Mouse (Mus musculus) kidney, embryonic 14.5 days (tissue): ENCODE results near the gene Lcmt1. TPM values are rescaled to one million over a fixed set of nuclear protein-coding genes. Genes with fewer than 3 reads are reported as not detected.

Experiments used
- ATAC-seq: fragments of 200-750 bp; cut with Nextera tagmentation; 2 replicates; pipeline ENCODE4 v1.8.0; 2017; ENCODE audit warnings: moderate number of reproducible peaks, mild to moderate bottlenecking, moderate TSS enrichment, moderate library complexity; ENCODE audit not compliant: low FRiP score, low TSS enrichment
- H3K27ac ChIP-seq: fragments of 300-500 bp; sonication (generic); 2 replicates; pipeline ENCODE4 v1.5.1; 2014; ENCODE audit warnings: low read depth, mild to moderate bottlenecking, low read length, moderate library complexity, mixed read lengths
- H3K27me3 ChIP-seq: fragments of 300-500 bp; sonication (generic); 2 replicates; pipeline ENCODE4 v1.6.1; 2014; ENCODE audit warnings: mild to moderate bottlenecking, low read length; ENCODE audit not compliant: control insufficient read depth, insufficient read depth
- H3K36me3 ChIP-seq: fragments of 300-500 bp; sonication (generic); 2 replicates; pipeline ENCODE4 v1.6.1; 2014; ENCODE audit warnings: low read length, mixed read lengths; ENCODE audit not compliant: control insufficient read depth, insufficient read depth
- H3K4me1 ChIP-seq: fragments of 300-500 bp; sonication (generic); 2 replicates; pipeline ENCODE4 v1.6.1; 2014; ENCODE audit warnings: low read length, mixed read lengths; ENCODE audit not compliant: control insufficient read depth, insufficient read depth
- H3K4me2 ChIP-seq: fragments of 300-500 bp; sonication (generic); replicated peaks from 2 replicates; pipeline ENCODE4 v1.6.1; 2014; ENCODE audit warnings: low read depth, mild to moderate bottlenecking, low read length
- H3K4me3 ChIP-seq: fragments of 300-500 bp; sonication (generic); 2 replicates; pipeline ENCODE4 v1.5.1; 2014; ENCODE audit warnings: mild to moderate bottlenecking, low read length
- H3K9ac ChIP-seq: fragments of 300-500 bp; sonication (generic); 2 replicates; pipeline ENCODE4 v1.6.1; 2014; ENCODE audit warnings: low read depth, mild to moderate bottlenecking, low read length, moderate library complexity
- H3K9me3 ChIP-seq: fragments of 300-500 bp; sonication (generic); 2 replicates; pipeline ENCODE4 v1.6.1; 2016; ENCODE audit warnings: low read length; ENCODE audit not compliant: control insufficient read depth
- WGBS: fragments of 180-500 bp; shearing (Covaris S2); extraction: QIAGEN DNeasy Blood & Tissue Kit; methylation state at CpG from one replicate; pipeline ENCODE4 v1.1.7; 2014; 5-methylcytosine and 5-hydroxymethylcytosine counted together
- polyA plus RNA-seq: library from polyadenylated mRNA; unstranded; fragments of >200 nt; fragmentation: Nextera tagmentation; extraction: Ambion mirVana; gene quantifications from 2 replicates; pipeline ENCODE4 v1.2.1, GENCODE M21; 2014

The Lcmt1 gene
- polyA plus RNA-seq, 1 experiment from 2014 or later = 61.3 TPM

DNA sequence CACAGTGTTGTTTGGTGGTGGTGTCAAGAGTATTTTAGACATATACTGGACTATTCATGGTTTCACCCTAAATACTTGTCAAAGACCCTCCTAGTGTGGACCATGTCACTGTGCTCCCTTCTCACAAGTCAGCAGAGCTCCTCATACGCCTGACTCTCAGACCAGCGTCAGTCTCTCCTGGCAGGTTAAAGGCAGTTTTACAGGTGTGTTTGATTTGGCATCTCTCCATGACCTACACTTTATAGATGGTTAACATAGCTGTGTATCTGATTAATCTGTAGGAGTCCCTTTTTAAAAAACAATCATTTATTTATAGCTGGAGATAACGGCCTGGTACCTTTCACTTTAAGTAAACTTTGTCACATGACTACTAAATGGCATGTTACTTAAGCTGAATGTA is 52.4 kb downstream of the Lcmt1 start:
- H3K9ac ChIP-seq = no peak overlapping the region
- no peak overlapping the region for H3K4me2 ChIP-seq
- H3K27me3 ChIP-seq = no peaks in the 10 kb centered on the region
- no peak overlapping the region for H3K27ac ChIP-seq
- 80% methylated on average over 3 of the region's 3 CpGs for WGBS
- no peak for ATAC-seq
- H3K4me1 ChIP-seq = no peaks in the 10 kb centered on the region
- H3K9me3 ChIP-seq = no peaks in the 10 kb centered on the region
- H3K36me3 ChIP-seq = peaks cover 31% of the 10 kb centered on the region
- H3K4me3 ChIP-seq = no peak overlapping the region

DNA sequence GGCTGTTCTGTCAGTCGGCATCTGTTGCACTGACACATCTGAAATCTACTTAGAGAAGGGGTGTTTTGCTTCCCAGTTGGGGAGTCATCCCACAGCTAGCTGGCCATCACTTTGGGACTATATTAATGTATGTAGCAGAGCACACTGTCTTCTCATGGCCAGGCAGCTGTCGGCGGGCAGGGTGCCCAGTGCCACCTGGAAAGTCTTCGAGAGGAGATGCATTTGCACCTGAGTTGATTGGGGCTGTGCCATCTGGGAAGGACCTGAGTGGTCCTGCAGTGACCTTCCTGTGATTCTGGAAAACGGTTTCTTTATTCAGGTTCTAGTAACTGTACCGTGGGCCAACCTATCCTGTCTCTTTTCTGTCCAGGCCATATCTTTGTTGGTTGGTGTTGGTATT is 54.7 kb downstream of the Lcmt1 start:
- Histone ChIP-seq H3K27ac (no peak overlapping the region), H3K4me2 (no peak overlapping the region), H3K9me3 (no peaks in the 10 kb centered on the region), H3K4me1 (no peaks in the 10 kb centered on the region), H3K9ac (no peak overlapping the region), H3K27me3 (no peaks in the 10 kb centered on the region), H3K36me3 (peaks cover 36% of the 10 kb centered on the region), H3K4me3 (no peak overlapping the region)
- WGBS = 95% methylated on average over 6 of the region's 6 CpGs
- no peak for ATAC-seq

DNA sequence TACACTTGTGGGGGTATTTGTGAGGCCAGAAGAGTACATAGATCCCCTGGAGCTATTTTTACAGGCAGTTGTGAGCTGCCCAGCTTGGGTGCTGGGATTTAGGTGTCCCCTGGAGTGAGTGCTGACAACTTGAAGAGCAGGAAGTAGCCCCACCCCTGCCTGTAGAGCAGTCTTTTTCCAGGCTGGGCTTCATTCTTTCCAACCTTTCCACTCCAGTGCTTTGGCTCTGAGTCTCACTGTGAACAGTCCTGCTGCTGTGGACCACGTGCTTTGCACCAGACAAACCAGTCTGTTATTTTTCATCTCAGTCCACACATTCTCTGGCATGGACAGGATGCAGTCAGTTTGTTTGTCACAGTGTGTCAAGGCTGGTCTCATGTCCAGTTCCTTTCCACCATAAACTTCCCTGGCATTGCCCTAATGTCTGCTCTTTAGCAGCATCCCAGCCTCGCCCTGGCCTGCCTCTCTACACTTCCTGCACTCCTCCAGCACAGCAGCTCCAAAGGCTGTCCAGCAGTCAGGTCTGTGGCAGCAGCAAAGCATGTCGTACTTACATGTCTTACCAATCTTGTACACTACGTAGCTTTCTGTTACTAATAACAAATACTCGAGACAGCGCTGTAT is 55.7 kb downstream of the Lcmt1 start:
- Histone ChIP-seq H3K4me1 (no peaks in the 10 kb centered on the region), H3K27me3 (no peaks in the 10 kb centered on the region), H3K4me3 (no peak overlapping the region), H3K4me2 (no peak overlapping the region), H3K9me3 (no peaks in the 10 kb centered on the region), H3K36me3 (peaks cover 36% of the 10 kb centered on the region), H3K9ac (no peak overlapping the region), H3K27ac (no peak overlapping the region)
- 87% methylated on average over 6 of the region's 6 CpGs for WGBS
- ATAC-seq = no peak

DNA sequence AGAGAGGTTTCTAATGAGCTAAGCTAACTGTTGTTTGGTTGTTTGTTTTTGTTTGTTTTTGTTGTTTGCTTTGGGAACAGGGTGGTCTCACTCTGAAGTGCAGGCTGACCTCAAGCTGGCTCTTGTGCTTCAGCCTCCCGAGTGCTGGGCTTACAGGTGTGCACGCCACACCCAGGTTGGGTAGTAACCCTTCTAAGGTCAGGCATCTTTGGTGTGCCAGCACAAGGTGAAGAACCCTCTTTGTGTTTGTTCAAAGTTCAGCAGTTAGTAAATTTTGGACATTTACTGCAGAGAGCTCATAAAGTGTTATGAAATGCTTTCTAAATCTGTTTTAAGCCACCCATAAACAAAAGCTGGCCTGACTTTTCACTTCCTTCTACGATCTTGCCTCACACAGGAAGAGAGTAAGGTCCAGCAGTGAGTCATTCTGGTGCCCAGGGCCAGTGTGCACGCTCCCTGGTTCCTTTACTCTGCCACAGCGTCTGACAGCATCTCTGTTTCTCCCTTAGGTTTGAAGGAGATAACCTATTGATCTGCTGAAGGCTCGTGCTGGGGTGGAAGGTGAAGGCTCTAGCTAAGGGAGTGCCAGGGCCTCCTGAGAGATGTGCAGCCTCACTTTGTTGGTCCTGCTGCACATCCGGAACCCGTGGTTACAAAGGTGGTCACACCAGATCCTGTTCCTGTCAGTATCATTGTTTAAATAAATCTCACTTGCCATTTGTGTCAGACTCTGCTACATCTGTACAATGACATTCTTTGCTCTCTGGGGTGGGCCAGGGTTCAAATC is 60.2 kb downstream of the Lcmt1 start:
- no peak for ATAC-seq
- H3K36me3 ChIP-seq = peaks cover 18% of the 10 kb centered on the region; the same call in 1 of the 2 replicates
- 80% methylated on average over 8 of the region's 8 CpGs for WGBS

DNA sequence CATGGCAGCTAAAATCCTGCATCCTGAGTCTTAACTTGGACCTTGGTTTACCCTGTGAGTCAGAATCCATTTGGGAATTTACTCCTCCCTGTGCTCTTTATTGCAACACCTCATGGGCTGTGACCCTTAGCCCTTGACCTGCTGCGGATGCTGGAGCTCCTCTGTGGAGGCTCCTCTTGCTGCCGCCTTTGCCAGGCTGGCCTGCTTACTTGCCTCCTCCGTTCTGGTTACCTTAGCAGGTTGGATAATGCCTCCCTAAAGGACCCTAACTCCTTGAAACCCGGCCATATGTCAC is 60.8 kb downstream of the Lcmt1 start:
- H3K9me3 ChIP-seq = 0 out of 2 replicates have a peak, but pooled peaks cover 3% of the 10 kb centered on the region
- 56% methylated on average over 4 of the region's 4 CpGs for WGBS
- H3K4me2 ChIP-seq = no peak overlapping the region
- H3K27ac ChIP-seq = no peak overlapping the region
- H3K27me3 ChIP-seq = no peaks in the 10 kb centered on the region
- no peak overlapping the region for H3K4me3 ChIP-seq
- no peaks in the 10 kb centered on the region for H3K4me1 ChIP-seq
- H3K36me3 ChIP-seq = peaks cover 18% of the 10 kb centered on the region; the same call in 1 of the 2 replicates
- ATAC-seq = no peak
- no peak overlapping the region for H3K9ac ChIP-seq

More for the DNA sequence above, 60.2 kb downstream of the Lcmt1 start:
- Histone ChIP-seq H3K27me3 (no peaks in the 10 kb centered on the region), H3K4me2 (no peak overlapping the region), H3K4me1 (no peaks in the 10 kb centered on the region), H3K4me3 (no peak overlapping the region), H3K9me3 (0 out of 2 replicates have a peak, but pooled peaks cover 3% of the 10 kb centered on the region), H3K27ac (no peak overlapping the region), H3K9ac (no peak overlapping the region)

DNA sequence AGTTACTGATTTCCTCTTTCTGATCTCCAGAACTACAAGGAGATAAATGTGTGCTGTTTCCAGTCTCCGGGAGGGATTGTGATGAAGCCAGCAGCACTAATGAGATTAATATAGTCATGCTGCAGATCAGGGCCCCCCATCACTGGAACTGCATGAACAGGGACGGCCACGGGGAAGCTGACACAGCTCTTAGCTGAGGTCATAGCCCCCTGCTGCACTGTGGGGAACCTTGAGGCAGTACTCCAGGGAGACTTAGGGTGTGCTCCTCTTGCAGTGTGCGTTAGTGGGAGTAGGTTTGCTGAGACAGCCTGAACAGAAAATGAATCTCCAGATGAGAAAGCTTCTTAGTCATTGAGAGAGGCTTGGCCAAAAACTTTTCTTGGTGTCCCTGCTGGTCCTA is 61.6 kb downstream of the Lcmt1 start:
- ATAC-seq = no peak
- Histone ChIP-seq H3K27me3 (no peaks in the 10 kb centered on the region), H3K36me3 (peaks cover 18% of the 10 kb centered on the region; the same call in 1 of the 2 replicates), H3K9ac (no peak overlapping the region), H3K27ac (no peak overlapping the region), H3K9me3 (0 out of 2 replicates have a peak, but pooled peaks cover 3% of the 10 kb centered on the region), H3K4me1 (no peaks in the 10 kb centered on the region), H3K4me3 (no peak overlapping the region), H3K4me2 (no peak overlapping the region)
- WGBS = 75% methylated on average over 4 of the region's 4 CpGs

DNA sequence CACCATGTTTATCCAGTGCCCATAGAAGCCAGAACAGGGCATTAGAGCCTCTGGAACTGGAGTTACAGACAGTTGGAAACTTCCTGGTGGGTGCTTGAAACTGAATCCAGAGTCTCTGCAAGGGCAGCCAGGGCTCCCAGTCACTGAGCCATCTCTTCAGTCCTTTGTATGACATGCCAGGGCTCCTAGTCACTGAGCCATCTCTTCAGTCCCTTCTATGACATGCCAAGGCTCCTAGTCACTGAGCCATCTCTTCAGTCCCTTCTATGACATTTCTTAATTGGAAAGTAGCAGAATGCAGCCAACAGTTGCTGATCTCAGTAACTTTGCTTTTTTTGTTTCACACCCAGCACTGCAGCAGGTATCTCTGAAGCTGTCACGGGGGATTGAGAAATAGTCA is 72.5 kb downstream of the Lcmt1 start:
- Histone ChIP-seq H3K9ac (no peak overlapping the region), H3K9me3 (no peaks in the 10 kb centered on the region), H3K36me3 (no peaks in the 10 kb centered on the region), H3K4me1 (no peaks in the 10 kb centered on the region), H3K27ac (no peak overlapping the region), H3K27me3 (no peaks in the 10 kb centered on the region), H3K4me2 (no peak overlapping the region), H3K4me3 (no peak overlapping the region)
- no peak for ATAC-seq
- 80% methylated on average over 1 of the region's 1 CpGs for WGBS

DNA sequence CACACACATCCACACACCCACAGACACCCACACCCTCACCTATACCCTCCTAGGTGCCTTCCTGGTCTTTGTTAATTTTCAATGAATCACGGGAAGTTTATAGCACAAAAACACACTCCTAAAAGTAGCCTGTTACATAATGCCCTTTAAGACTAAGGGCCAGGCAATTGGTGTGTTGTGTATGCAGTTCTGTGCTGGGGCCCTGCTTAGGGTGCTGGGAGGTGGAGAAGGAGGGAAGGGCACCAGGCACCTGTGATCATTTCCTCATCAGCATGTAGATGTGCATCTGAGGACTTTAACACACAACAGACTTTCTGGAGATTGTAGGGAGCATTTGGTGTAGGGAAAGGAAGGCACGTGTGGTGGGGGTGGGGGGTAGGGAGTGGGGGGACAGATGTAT is 79.2 kb downstream of the Lcmt1 start:
- Histone ChIP-seq H3K4me3 (no peak overlapping the region), H3K4me2 (no peak overlapping the region), H3K9me3 (no peaks in the 10 kb centered on the region), H3K4me1 (no peaks in the 10 kb centered on the region), H3K36me3 (no peaks in the 10 kb centered on the region), H3K27ac (no peak overlapping the region), H3K9ac (no peak overlapping the region), H3K27me3 (no peaks in the 10 kb centered on the region)
- no peak for ATAC-seq
- 91% methylated on average over 2 of the region's 2 CpGs for WGBS

DNA sequence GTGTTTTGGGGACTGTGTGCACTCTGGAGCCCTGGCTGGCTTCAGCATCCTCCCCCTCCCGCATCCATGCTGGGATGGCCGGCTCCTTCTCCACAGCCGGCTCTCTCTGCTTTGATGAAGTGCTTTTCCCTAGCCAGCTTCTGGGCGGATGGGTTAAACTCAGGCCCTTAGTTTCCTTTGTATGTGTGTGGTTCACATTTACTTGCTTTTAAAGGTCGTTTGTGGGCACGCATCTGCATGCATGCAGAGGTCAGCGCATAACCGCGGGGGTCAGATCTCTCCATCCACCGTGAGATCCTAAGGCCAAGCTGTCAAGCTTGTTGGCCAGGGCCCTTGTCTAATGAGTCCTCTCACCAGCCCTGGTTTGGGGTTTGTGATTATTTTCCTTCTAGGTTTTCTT is 80.1 kb downstream of the Lcmt1 start:
- Histone ChIP-seq H3K9ac (no peak overlapping the region), H3K9me3 (no peaks in the 10 kb centered on the region), H3K27me3 (no peaks in the 10 kb centered on the region), H3K4me1 (no peaks in the 10 kb centered on the region), H3K4me3 (no peak overlapping the region), H3K36me3 (no peaks in the 10 kb centered on the region), H3K27ac (no peak overlapping the region), H3K4me2 (no peak overlapping the region)
- ATAC-seq = no peak
- WGBS = 71% methylated on average over 10 of the region's 10 CpGs
